Mouse (Mus musculus) CH12F3 (cell line): ENCODE measurements around the gene H3f3b.
"Not testable (repeated sequence)": the region's sequence is repeated elsewhere in the genome, so short reads cannot be mapped to it uniquely, and the experiment has no call there.

Experiments used
- in situ Hi-C: fragments of 300-500 bp; cut with MboI; formaldehyde crosslinking; loops from 2 replicates; pipeline ENCODE4 v1.14.3; 2020; ENCODE audit warnings: low sequenced_read_pairs

H3f3b gene

GRCm38 (mm10) chr11:116022256-116022780, 5.4 kb downstream of the H3f3b start:
- in situ Hi-C loops = no loop called here

- in situ Hi-C loops = no loop called here
Observed at GRCm38 (mm10) chr11:116021328-116022220, 6.2 kb downstream of the H3f3b start.

GRCm38 (mm10) chr11:116020519-116020922, 7.2 kb downstream of the H3f3b start:
- in situ Hi-C loops = no loop called here

DNA sequence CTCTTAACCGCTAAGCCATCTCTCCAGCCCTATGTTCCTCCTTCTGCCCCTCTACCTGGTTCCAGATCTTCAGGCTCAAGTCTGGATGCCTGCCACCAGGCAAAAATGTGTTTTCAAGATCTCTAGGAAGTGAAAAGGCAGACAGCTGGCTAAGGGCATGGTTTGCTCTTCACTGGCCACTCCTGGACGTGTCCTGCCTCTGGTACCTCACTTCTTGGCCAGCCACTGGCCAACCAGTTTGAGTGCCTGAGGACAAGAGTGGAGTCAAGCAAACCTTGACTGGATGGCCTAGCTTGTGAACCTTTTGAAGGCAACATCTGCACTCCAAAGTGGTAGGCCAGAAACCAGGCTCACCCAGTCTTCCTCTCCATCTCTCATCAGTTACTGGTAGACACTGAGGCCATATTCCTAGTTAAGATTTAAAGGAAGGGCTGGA, 7.8 kb downstream of the H3f3b start:
- in situ Hi-C loops = no loop called here

DNA sequence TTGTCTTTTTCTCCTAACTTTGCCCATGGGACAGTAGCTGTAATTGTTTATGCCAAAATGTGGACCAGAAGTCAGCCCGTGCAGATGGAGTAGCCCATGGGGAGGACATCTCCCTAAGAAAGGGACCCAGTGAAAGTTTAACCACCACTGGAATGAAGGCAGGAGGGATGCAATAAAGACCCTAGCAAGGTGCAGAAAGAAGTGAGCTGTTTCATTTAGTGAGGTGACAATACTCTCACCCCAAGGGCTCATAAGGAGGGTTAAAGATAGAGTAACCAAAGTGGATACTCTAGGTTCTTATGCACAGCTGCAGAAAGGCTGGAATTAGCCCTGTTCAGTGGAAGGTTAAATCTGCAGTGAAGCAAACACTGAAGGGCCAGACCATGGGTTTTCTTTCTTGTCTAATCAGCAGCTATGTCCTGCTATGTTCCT, 8.4 kb downstream of the H3f3b start:
- in situ Hi-C loops = no loop called here

DNA sequence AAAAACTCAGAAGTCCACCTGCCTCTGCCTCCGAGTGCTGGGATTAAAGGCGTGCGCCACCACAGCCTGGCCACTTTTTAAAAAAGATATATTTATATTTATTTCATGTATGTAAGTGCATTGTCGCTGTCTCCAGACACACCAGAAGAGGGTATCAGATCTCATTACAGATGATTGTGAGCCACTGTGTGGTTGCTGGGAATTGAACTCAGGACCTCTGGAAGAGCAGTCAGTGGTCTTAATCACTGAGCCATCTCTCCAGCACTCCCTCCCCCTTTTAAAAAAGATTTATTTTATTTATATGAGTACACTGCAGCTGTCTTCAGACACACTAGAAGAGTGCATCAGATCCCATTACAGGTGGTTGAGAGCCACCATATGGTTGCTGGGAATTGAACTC, 8.9 kb downstream of the H3f3b start:
- in situ Hi-C loops = not testable (repeated sequence)

- in situ Hi-C loops = no loop called here
Observed at GRCm38 (mm10) chr11:116018106-116018505, 9.7 kb downstream of the H3f3b start.

DNA sequence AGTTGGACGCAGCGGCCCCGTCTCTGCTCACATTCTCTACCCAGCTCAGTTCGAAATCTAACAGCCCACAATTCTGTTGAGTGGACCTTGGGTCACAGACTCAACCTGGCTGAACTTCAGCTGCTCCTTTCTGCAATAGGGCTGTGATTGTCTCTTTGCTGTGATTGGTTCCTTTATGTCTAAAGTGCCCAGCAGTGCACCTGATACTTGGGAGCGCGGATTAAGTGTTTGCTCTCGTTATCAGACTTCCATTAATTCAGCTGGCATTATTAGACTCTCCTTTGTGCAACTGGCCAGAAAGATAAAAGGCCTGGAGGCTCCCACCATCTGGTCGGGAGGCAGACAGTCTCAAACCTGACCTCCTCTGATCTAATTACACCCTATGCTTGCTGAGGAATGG, 12.9 kb downstream of the H3f3b start:
- in situ Hi-C loops = no loop called here

- in situ Hi-C loops = no loop called here
Observed at GRCm38 (mm10) chr11:116012262-116012947, 15.4 kb downstream of the H3f3b start, which contains the start of gene Galk1. Gene Galk1, minus strand, starts transcription at chr11:116012719.

DNA sequence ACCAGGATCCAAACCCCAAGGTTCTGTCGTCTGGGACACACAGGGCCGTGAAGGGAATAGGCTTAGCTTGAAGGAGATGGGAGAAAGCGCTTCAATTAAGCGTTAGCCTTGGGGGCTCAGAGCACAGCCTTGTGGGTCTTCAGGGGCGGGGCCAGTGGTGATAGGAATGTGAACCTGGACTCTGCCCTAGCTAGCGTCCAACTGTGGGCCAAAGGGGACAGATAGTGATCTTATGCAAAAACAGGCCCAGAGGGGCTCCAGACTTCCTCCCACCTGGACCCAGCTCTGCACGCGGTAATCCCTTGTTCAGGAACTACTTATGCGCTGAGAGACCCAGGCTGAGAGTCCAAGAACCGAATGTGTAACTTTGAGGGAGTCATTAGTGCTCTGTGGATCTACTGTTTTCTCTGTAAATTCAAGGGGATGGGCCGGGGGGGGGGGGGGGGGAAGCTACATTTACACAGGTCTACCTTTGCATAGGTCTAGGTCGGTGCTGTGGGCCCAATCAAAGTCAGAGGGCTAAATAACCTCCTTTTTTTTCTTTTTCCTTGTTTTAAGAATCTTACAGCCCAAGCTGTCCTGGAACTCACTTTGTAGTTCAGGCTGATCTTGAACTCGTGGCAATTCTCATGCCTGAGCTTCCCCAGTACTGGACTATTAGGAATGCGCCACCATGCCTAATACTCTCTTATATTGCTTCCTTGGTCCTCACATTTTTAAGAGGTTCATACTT, 16.1 kb downstream of the H3f3b start:
- in situ Hi-C loops = no loop called here

- in situ Hi-C loops = no loop called here
Observed at GRCm38 (mm10) chr11:116010948-116011347, 16.8 kb downstream of the H3f3b start.

DNA sequence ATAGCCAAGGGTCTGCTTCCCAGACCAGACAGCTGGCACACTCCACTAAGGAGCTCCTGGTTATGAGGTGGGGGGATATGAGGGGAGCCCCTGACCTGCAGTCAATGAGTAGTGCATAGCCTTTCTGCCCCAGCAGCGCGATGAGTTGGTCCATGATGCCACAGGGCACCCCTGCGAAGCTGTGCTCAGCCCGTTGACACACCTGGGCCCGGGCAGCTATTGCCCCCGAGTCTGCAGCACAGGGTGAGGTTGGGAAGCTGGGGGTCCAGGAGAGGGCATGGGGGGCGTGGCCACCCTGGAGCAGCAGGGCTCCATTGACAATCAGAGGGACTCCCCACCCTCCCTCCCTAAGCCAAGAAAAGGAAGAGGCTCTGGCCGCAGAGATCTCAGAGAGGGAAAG, 17.6 kb downstream of the H3f3b start:
- in situ Hi-C loops = no loop called here

DNA sequence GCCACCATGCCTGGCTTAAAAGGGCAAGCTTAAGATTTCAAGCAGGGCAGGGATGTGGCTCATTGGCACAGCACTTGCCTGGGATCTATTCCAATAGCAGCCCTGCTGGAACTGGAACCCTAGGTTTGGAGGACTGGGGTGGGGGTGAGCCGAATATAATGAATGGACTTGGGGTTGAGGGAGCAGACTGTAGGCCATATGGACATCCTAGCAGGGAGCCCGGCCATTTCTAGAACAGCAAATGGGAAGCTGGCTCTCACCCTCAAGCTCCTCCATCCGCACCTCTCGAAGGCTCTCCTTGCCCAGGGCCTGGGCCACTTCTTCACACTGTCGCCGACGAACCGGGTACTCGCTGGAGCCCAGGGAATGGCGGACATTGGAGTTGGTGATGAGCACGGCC, 18.1 kb downstream of the H3f3b start:
- in situ Hi-C loops = no loop called here

- in situ Hi-C loops = no loop called here
Observed at GRCm38 (mm10) chr11:116008832-116009375, 18.9 kb downstream of the H3f3b start.

DNA sequence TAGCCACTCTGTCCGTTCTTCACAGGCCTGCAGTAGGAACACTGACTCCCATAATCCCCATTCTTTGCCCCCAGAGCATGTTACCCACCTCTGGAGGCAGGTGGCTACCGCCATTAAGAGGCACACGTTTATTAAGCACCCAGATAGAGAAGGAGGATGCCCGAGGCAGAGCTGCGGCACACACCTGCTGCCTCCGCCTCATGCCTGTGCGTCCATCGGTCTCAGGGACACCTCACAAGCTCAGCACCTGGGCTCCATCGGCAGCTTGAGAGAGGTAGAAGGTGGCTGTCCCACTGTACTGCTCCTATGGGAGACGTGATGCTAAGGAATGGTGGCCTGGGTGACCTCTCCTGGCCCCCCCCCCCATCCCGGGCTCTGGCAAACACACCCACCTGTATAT, 19.4 kb downstream of the H3f3b start:
- in situ Hi-C loops = no loop called here

- in situ Hi-C loops = no loop called here
Observed at GRCm38 (mm10) chr11:116007095-116007850, 20.5 kb downstream of the H3f3b start.

DNA sequence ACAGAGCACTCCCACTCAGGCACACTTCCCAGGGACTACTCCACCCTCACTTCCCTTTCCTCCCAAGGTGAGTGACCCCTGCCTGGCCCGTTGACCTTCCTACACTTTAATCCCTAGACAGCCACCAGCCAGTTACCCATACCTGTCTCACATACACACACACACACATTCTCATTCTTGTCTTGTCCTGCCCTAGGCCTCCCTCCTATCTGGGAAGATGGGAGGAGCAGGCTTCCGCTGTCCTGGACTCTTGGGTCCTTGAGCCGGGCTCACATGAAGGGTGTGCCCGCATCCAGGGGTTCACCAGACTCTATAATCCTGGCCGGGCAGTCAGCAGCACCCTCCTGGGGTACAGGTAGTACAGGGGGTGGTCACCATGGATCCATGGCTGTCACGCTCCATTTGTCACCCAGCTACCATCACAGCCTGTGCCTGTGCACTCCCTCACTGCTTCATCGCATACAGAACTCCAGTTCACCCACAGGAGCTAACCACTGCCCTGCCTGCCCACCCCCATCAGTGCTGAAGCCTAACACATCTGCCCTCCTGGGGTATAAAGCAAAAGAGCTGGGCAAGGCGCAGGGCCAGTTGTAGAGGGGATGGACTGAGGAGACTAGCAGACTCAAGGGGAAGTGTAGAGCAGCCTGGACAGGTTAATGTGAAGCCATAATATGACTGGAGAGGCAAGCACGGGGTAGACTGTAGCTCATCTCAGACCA, 21.9 kb downstream of the H3f3b start:
- in situ Hi-C loops = no loop called here

GRCm38 (mm10) chr11:116004840-116005700, 22.7 kb downstream of the H3f3b start:
- in situ Hi-C loops = no loop called here
